Mouse (Mus musculus) common myeloid progenitor, adult 5-6 weeks (primary cell): ENCODE measurements around the gene Cacng4. TPM values are rescaled to one million over a fixed set of nuclear protein-coding genes. Genes with fewer than 3 reads are reported as not detected.

Experiments used
- total RNA-seq: library from RNA; stranded (forward); fragments of 200-1000, 187-1606 nt; gene quantifications from 2 replicates; pipeline ENCODE4 v1.2.3, GENCODE M21; 2017

Gene Cacng4
- total RNA-seq, 1 experiment from 2014 or later: not detected

Other genes with a start within 250 kb of the Cacng4 start
- 18.1 and 35.9 TPM in 2 replicates for gene Helz, start 246.6 kb downstream of the Cacng4 start, total RNA-seq
- gene Cacng1, start 78.0 kb downstream of the Cacng4 start, total RNA-seq: not detected in 2 replicates
- not detected in 2 replicates for gene Cacng5, start 120.5 kb upstream of the Cacng4 start, total RNA-seq